Mouse (Mus musculus) hindbrain, postnatal 0 days (tissue): ENCODE measurements around the gene Cd37. TPM values are rescaled to one million over a fixed set of nuclear protein-coding genes. Genes with fewer than 3 reads are reported as not detected.

ENCODE experiments used
- ATAC-seq: fragments of 200-750 bp; cut with Nextera tagmentation; 2 replicates; pipeline ENCODE4 v1.8.0; 2017; ENCODE audit warnings: mild to moderate bottlenecking, moderate TSS enrichment, moderate library complexity
- DNase-seq: peaks from one replicate; pipeline ENCODE4 v3.0.0-alpha.2; 2015; ENCODE audit warnings: low spot score
- H3K27ac ChIP-seq: fragments of 300-500 bp; sonication (generic); 2 replicates; pipeline ENCODE4 v1.5.1; 2014; ENCODE audit warnings: mild to moderate bottlenecking
- H3K27me3 ChIP-seq: fragments of 300-500 bp; sonication (generic); 2 replicates; pipeline ENCODE4 v1.6.1; 2014; ENCODE audit warnings: low read length, mixed read lengths; ENCODE audit not compliant: insufficient read depth
- H3K36me3 ChIP-seq: fragments of 300-500 bp; sonication (generic); 2 replicates; pipeline ENCODE4 v1.6.1; 2014; ENCODE audit warnings: low read length, mixed read lengths; ENCODE audit not compliant: insufficient read depth
- H3K4me1 ChIP-seq: fragments of 300-500 bp; sonication (generic); 2 replicates; pipeline ENCODE4 v1.6.1; 2014; ENCODE audit warnings: antibody characterized with exemption, low read length, mixed read lengths; ENCODE audit not compliant: insufficient read depth
- H3K4me2 ChIP-seq: fragments of 300-500 bp; sonication (generic); 2 replicates; pipeline ENCODE4 v1.6.1; 2014; ENCODE audit warnings: low read depth, mild to moderate bottlenecking, low read length, moderate library complexity, mixed read lengths
- H3K4me3 ChIP-seq: fragments of 300-500 bp; sonication (generic); 2 replicates; pipeline ENCODE4 v1.5.1; 2014; ENCODE audit warnings: low read length
- H3K9ac ChIP-seq: fragments of 300-500 bp; sonication (generic); replicated peaks from 2 replicates; pipeline ENCODE4 v1.6.1; 2014; ENCODE audit warnings: mild to moderate bottlenecking, low read length, moderate library complexity, mixed read lengths
- H3K9me3 ChIP-seq: fragments of 300-500 bp; sonication (generic); 2 replicates; pipeline ENCODE4 v1.6.1; 2016; ENCODE audit warnings: low read length, mixed read lengths
- CTCF ChIP-seq: IDR thresholded peaks from 2 replicates; pipeline ENCODE4 v1.5.1; 2016; ENCODE audit warnings: antibody characterized with exemption, control low read depth, low read depth
- WGBS: fragments of 180-500 bp; shearing (Covaris S2); extraction: QIAGEN DNeasy Blood & Tissue Kit; methylation state at CpG from one replicate; pipeline ENCODE4 v1.1.7; 2014; 5-methylcytosine and 5-hydroxymethylcytosine counted together
- polyA plus RNA-seq: library from polyadenylated mRNA; unstranded; fragments of >200 nt; fragmentation: Nextera tagmentation; extraction: Ambion mirVana; gene quantifications from 2 replicates; pipeline ENCODE4 v1.2.1, GENCODE M21; 2015
- total RNA-seq: library from RNA; depleted of rRNA; stranded (reverse); fragments of >200 nt; gene quantifications from 2 replicates; pipeline ENCODE4 v1.2.3, GENCODE M21; 2014

The Cd37 gene
- total and polyA plus RNA-seq, 2 experiments from 2014 or later = 1.0 to 2.2 TPM

- Histone ChIP-seq H3K4me3 (no peak overlapping the region), H3K9me3 (no peaks in the 10 kb centered on the region), H3K4me1 (peaks cover 5% of the 10 kb centered on the region; the same call in 1 of the 2 replicates), H3K27ac (no peak overlapping the region), H3K36me3 (peaks cover 10% of the 10 kb centered on the region), H3K27me3 (no peaks in the 10 kb centered on the region), H3K4me2 (no peak overlapping the region), H3K9ac (no peak overlapping the region)
- 84% methylated on average over 7 of the region's 7 CpGs for WGBS
- ATAC-seq = no peak
- TF ChIP-seq CTCF = no peak
- DNase-seq = no peak
Observed at GRCm38 (mm10) chr7:45229459-45230203, 9.3 kb downstream of the Cd37 start.

- no peak overlapping the region for H3K27ac ChIP-seq
- H3K4me3 ChIP-seq = no peak overlapping the region
- no peak overlapping the region for H3K9ac ChIP-seq
- H3K9me3 ChIP-seq = no peaks in the 10 kb centered on the region
- peaks cover 10% of the 10 kb centered on the region for H3K36me3 ChIP-seq
- H3K27me3 ChIP-seq = no peaks in the 10 kb centered on the region
- no peak for TF ChIP-seq CTCF
- DNase-seq = no peak
- peaks cover 2% of the 10 kb centered on the region; the same call in 1 of the 2 replicates for H3K4me1 ChIP-seq
- 94% methylated on average over 8 of the region's 8 CpGs for WGBS
- no peak for ATAC-seq
- no peak overlapping the region for H3K4me2 ChIP-seq
Observed at GRCm38 (mm10) chr7:45229046-45229445, 9.9 kb downstream of the Cd37 start.

GRCm38 (mm10) chr7:45228548-45228947 is 10.4 kb downstream of the Cd37 start:
- no peak overlapping the region for H3K27ac ChIP-seq
- 82% methylated on average over 18 of the region's 18 CpGs for WGBS
- no peaks in the 10 kb centered on the region for H3K9me3 ChIP-seq
- no peak overlapping the region for H3K4me2 ChIP-seq
- H3K4me3 ChIP-seq = no peak overlapping the region
- no peak for TF ChIP-seq CTCF
- no peaks in the 10 kb centered on the region; the same call in 1 of the 2 replicates for H3K4me1 ChIP-seq
- no peak overlapping the region for H3K9ac ChIP-seq
- ATAC-seq (no peak), DNase-seq (no peak)
- H3K36me3 ChIP-seq = peaks cover 10% of the 10 kb centered on the region
- H3K27me3 ChIP-seq = no peaks in the 10 kb centered on the region

GRCm38 (mm10) chr7:45226421-45226820 is 12.5 kb downstream of the Cd37 start:
- Histone ChIP-seq H3K27me3 (no peaks in the 10 kb centered on the region), H3K9ac (no peak overlapping the region), H3K36me3 (peaks cover 10% of the 10 kb centered on the region), H3K9me3 (no peaks in the 10 kb centered on the region), H3K4me2 (no peak overlapping the region), H3K4me1 (no peaks in the 10 kb centered on the region), H3K4me3 (no peak overlapping the region), H3K27ac (no peak overlapping the region)
- DNase-seq = no peak
- WGBS = 97% methylated on average over 5 of the region's 5 CpGs
- TF ChIP-seq CTCF = no peak
- ATAC-seq = no peak

- DNase-seq = no peak
- WGBS = 77% methylated on average over 7 of the region's 7 CpGs
Observed at GRCm38 (mm10) chr7:45224826-45225225, 14.1 kb downstream of the Cd37 start.

GRCm38 (mm10) chr7:45221680-45222079 is 17.2 kb downstream of the Cd37 start:
- no peak for TF ChIP-seq CTCF
- H3K4me2 ChIP-seq = no peak overlapping the region
- 90% methylated on average over 2 of the region's 2 CpGs for WGBS

More at GRCm38 (mm10) chr7:45224826-45225225, 14.1 kb downstream of the Cd37 start:
- no peak for TF ChIP-seq CTCF
- Histone ChIP-seq H3K4me1 (no peaks in the 10 kb centered on the region), H3K9ac (no peak overlapping the region), H3K36me3 (peaks cover 10% of the 10 kb centered on the region), H3K9me3 (no peaks in the 10 kb centered on the region), H3K4me2 (no peak overlapping the region), H3K4me3 (no peak overlapping the region), H3K27me3 (no peaks in the 10 kb centered on the region), H3K27ac (no peak overlapping the region)
- no peak for ATAC-seq

More at GRCm38 (mm10) chr7:45221680-45222079, 17.2 kb downstream of the Cd37 start:
- Histone ChIP-seq H3K36me3 (peaks cover 7% of the 10 kb centered on the region; the same call in 1 of the 2 replicates), H3K27ac (no peak overlapping the region), H3K4me3 (no peak overlapping the region), H3K9ac (no peak overlapping the region), H3K9me3 (no peaks in the 10 kb centered on the region), H3K4me1 (0 out of 2 replicates have a peak, but pooled peaks cover 6% of the 10 kb centered on the region), H3K27me3 (no peaks in the 10 kb centered on the region)
- no peak for DNase-seq
- no peak for ATAC-seq
